Comparison of ENCODE assay signal across 20 mouse cellular contexts in the genomic region with DNA sequence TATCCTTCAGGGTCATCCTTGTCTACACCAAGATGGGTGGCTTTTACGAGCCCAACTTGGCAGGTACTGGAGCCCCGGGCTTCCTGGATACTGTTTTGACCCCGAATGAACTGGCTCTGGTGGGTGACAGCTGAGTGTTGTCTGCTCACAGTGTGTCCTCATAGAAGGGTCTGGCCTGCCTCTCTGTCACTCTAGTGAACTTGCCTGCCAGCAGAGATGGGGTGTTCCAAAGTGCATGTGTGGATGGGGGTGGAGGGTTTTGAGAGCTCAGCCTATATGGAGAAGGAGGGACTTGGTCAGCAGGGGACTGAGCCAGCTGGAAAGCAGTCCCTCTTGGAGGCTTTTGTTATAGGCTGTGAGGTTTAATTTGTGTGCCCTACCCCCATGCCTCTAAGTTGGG. TPM values are rescaled to one million over a fixed set of nuclear protein-coding genes. Genes with fewer than 3 reads are reported as not detected.
DNase-seq lines count a peak whose midpoint lies in the region; ATAC-seq and TF ChIP-seq lines count a peak whose summit lies in the region.
"Had no signal": no experiment of that assay in that cellular context is flagged by ENCODE, and none has a peak within 500 bp of the region (broad histone marks: within the 10 kb centered on the region; RNA-seq: fewer than 3 reads in every experiment).

No protein-coding gene starts in this region.

- no peak overlapping the region for H3K4me3 ChIP-seq in heart, embryonic 12.5 days
- H3K4me3 ChIP-seq in kidney, postnatal 0 days (replicated peaks; ENCODE audit: low read depth, low read length) = no peak overlapping the region
- H3K4me3 ChIP-seq in limb, embryonic 10.5 days = no peak overlapping the region
- H3K4me3 ChIP-seq: heart, embryonic 13.5 days; midbrain, embryonic 10.5 days had no signal

- WGBS in heart, embryonic 12.5 days = 34% methylated on average over 3 of the region's 3 CpGs
- 52% methylated on average over 3 of the region's 3 CpGs for WGBS in kidney, postnatal 0 days
- 71% methylated on average over 3 of the region's 3 CpGs for WGBS in limb, embryonic 10.5 days

- peaks cover 9% of the 10 kb centered on the region for H3K9me3 ChIP-seq in heart, embryonic 12.5 days (replicated peaks)
- H3K9me3 ChIP-seq in kidney, postnatal 0 days (replicated peaks; ENCODE audit: low read length) = no peaks in the 10 kb centered on the region
- peaks cover 7% of the 10 kb centered on the region; the same call in 1 of the 2 replicates for H3K9me3 ChIP-seq in limb, embryonic 10.5 days (replicated peaks)

- ATAC-seq in heart, embryonic 12.5 days (ENCODE audit: insufficient number of reproducible peaks, low FRiP score) = peak; percentile 5; the same call in 1 of the 2 replicates
- 0 out of 2 replicates have a peak, but pooled peaks have one; percentile 18 for ATAC-seq in kidney, postnatal 0 days (replicated peaks; ENCODE audit: low FRiP score, low read depth)

- H3K27ac ChIP-seq in heart, embryonic 12.5 days (ENCODE audit: poor library complexity, severe bottlenecking) = no peak overlapping the region
- H3K27ac ChIP-seq in kidney, postnatal 0 days = no peak overlapping the region
- H3K27ac ChIP-seq in limb, embryonic 10.5 days = 0 out of 2 replicates have a peak overlapping the region, but pooled peaks have one; percentile 11
- H3K27ac ChIP-seq: heart, embryonic 13.5 days; hindbrain, embryonic 14.5 days; macrophage; midbrain, embryonic 10.5 days had no signal

- H3K4me1 ChIP-seq in heart, embryonic 12.5 days (replicated peaks) = peaks cover 23% of the 10 kb centered on the region
- peaks cover 15% of the 10 kb centered on the region for H3K4me1 ChIP-seq in kidney, postnatal 0 days (replicated peaks; ENCODE audit: insufficient read depth, low read length)
- peaks cover 23% of the 10 kb centered on the region for H3K4me1 ChIP-seq in limb, embryonic 10.5 days

- H3K36me3 ChIP-seq in heart, embryonic 12.5 days = no peaks in the 10 kb centered on the region
- H3K36me3 ChIP-seq in kidney, postnatal 0 days (ENCODE audit: insufficient read depth, low read length) = no peaks in the 10 kb centered on the region
- H3K36me3 ChIP-seq in limb, embryonic 10.5 days = no peaks in the 10 kb centered on the region
- H3K36me3 ChIP-seq: heart, embryonic 13.5 days; midbrain, embryonic 10.5 days had no signal

- TF ChIP-seq CTCF in kidney, postnatal 0 days (IDR thresholded peaks at IDR 0.05; ENCODE audit: low read depth) = no peak

- H3K9ac ChIP-seq in heart, embryonic 12.5 days = no peak overlapping the region
- H3K9ac ChIP-seq in kidney, postnatal 0 days (ENCODE audit: low read depth, low read length) = no peak overlapping the region
- H3K9ac ChIP-seq: heart, embryonic 13.5 days; hindbrain, embryonic 14.5 days had no signal

- no peak for DNase-seq in heart, adult 11 months
- DNase-seq in kidney, postnatal 0 days (ENCODE audit: low spot score) = no peak
- no peak for DNase-seq in kidney, postnatal 14 days
- no peak for DNase-seq in limb, embryonic 10.5 days (ENCODE audit: low spot score)
- DNase-seq in lung, postnatal 4 days = peak; percentile 63 to 87
- no peak for DNase-seq in spleen, adult 12 weeks (ENCODE audit: low spot score)
- DNase-seq in cerebellum, postnatal 4 days (ENCODE audit: low spot score in 2 of 2) = no peak
- DNase-seq: adrenal gland, postnatal 36 days; cerebellum, adult 11-12 months; cerebellum, postnatal 36 days; kidney, postnatal 25 days; retina, postnatal 1 day; right cerebral cortex, postnatal 4 days; thymus, postnatal 14 days had no signal

- H3K27me3 ChIP-seq in heart, embryonic 12.5 days (replicated peaks) = no peaks in the 10 kb centered on the region; the same call in 1 of the 2 replicates
- H3K27me3 ChIP-seq in kidney, postnatal 0 days (ENCODE audit: insufficient read depth, low read length) = no peaks in the 10 kb centered on the region
- no peaks in the 10 kb centered on the region for H3K27me3 ChIP-seq in limb, embryonic 10.5 days (ENCODE audit: low read depth, poor library complexity, severe bottlenecking)

- no peak overlapping the region for H3K4me2 ChIP-seq in heart, embryonic 12.5 days
- no peak overlapping the region for H3K4me2 ChIP-seq in kidney, postnatal 0 days (ENCODE audit: low read length)
- H3K4me2 ChIP-seq: heart, embryonic 13.5 days; hindbrain, embryonic 14.5 days; liver, embryonic 11.5 days had no signal

RNA-seq across cellular contexts. Expression of a gene that starts 25.3 kb away (rescaled TPM):
- polyA plus RNA-seq in heart, embryonic 12.5 days (2016; fragmentation: Nextera tagmentation; extraction: Ambion mirVana) = not detected in 2 replicates
- polyA plus RNA-seq in kidney, postnatal 0 days (2015; fragmentation: Nextera tagmentation; extraction: Ambion mirVana) = not detected in 2 replicates
- 0.16 TPM in 1 of 2 replicates, not detected in the other for polyA plus RNA-seq in limb, embryonic 10.5 days (2016; fragmentation: Nextera tagmentation; extraction: Ambion mirVana)
- polyA plus RNA-seq: heart, embryonic 13.5 days; macrophage had no signal

RNA-seq across cellular contexts. Expression of a gene that starts 25.7 kb away (rescaled TPM):
- polyA plus RNA-seq in heart, embryonic 12.5 days (2016; fragmentation: Nextera tagmentation; extraction: Ambion mirVana) = 14.0 and 15.3 TPM in 2 replicates
- 5.9 and 8.4 TPM in 2 replicates for polyA plus RNA-seq in kidney, postnatal 0 days (2015; fragmentation: Nextera tagmentation; extraction: Ambion mirVana)
- polyA plus RNA-seq in limb, embryonic 10.5 days (2016; fragmentation: Nextera tagmentation; extraction: Ambion mirVana) = 6.7 and 8.1 TPM in 2 replicates

Comparison
In these comparisons a context has a peak if more than half of its experiments do, and no peak if none do; other contexts are left out.
1. DNase-seq: peak in lung, postnatal 4 days (2 of 2); none in heart, adult 11 months (single experiment), kidney, postnatal 0 days (single experiment), kidney, postnatal 14 days (single experiment), limb, embryonic 10.5 days (single experiment), spleen, adult 12 weeks (single experiment) and cerebellum, postnatal 4 days (0 of 2).